Mouse (Mus musculus) embryonic fibroblast, embryonic 13.5 days (primary cell): Measurements from ENCODE around the gene Tle4. TPM values are rescaled to one million over a fixed set of nuclear protein-coding genes. Genes with fewer than 3 reads are reported as not detected.

ENCODE experiments used
- H3K27ac ChIP-seq: 2 replicates; pipeline ENCODE4 v1.5.1; 2012; ENCODE audit warnings: low read length, control low read depth, inconsistent platforms; ENCODE audit not compliant: insufficient read depth
- H3K4me1 ChIP-seq: 2 replicates; pipeline ENCODE4 v1.6.1; 2011; ENCODE audit warnings: low read length; ENCODE audit not compliant: control insufficient read depth, insufficient read depth
- H3K4me3 ChIP-seq: 2 replicates; pipeline ENCODE4 v1.5.1; 2011; ENCODE audit warnings: mild to moderate bottlenecking, control low read depth, low read length; ENCODE audit not compliant: insufficient read depth
- CTCF ChIP-seq: IDR thresholded peaks from 2 replicates; pipeline ENCODE4 v1.5.1; 2011; ENCODE audit warnings: mild to moderate bottlenecking, control low read depth, low read length, moderate library complexity, borderline replicate concordance; ENCODE audit not compliant: insufficient read depth
- POLR2A ChIP-seq: IDR thresholded peaks from 2 replicates; pipeline ENCODE4 v1.6.1; 2011; ENCODE audit warnings: low read depth, mild to moderate bottlenecking, control low read depth, low read length, moderate library complexity
- polyA plus RNA-seq: library from polyadenylated mRNA; stranded (reverse); fragments of >200 nt; gene quantifications from 2 replicates; pipeline ENCODE4 v1.2.4, GENCODE M21; 2011; ENCODE audit warnings: low read depth; ENCODE audit not compliant: missing spikeins, insufficient read length

Tle4 gene
- polyA plus RNA-seq, 1 experiment = 7.1 TPM

DNA sequence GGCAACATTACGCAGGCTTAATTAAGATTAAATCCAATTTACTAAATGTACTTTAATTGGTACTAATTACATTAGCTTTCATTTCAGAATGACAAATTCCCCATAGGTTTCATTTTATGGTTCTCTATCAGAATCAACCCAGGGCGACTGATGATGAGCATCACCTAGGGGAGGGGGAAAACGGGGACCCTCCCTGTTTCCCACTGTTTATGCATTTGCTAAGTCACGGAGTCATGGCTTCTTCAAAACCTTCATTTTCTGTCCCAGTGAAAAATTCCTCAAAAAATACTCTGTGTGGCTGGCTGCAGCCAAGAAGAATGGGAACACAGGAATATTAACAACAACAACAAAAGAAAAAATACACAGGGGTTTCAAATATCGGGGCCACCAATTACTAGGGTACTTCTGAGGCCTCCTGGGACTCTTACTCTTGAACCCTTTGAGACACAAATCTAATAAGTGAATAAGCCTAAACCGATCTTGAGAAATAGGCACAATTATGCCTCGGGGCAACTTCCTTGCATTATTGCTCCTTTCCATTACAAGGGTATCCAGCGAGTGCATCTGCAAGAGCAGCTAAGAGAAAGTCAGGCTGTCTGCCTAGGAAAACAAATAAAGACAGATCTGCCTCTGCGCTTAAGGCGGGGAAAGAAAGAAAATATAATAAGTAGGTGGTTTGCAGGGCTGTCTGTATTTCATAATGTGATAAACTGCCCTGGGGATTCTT is 5.9 kb downstream of the Tle4 start:
- TF ChIP-seq CTCF = no peak
- no peak for TF ChIP-seq POLR2A
- H3K4me1 ChIP-seq = 0 out of 2 replicates have a peak, but pooled peaks cover 4% of the 10 kb centered on the region
- H3K27ac ChIP-seq = no peak overlapping the region
- H3K4me3 ChIP-seq = no peak overlapping the region

DNA sequence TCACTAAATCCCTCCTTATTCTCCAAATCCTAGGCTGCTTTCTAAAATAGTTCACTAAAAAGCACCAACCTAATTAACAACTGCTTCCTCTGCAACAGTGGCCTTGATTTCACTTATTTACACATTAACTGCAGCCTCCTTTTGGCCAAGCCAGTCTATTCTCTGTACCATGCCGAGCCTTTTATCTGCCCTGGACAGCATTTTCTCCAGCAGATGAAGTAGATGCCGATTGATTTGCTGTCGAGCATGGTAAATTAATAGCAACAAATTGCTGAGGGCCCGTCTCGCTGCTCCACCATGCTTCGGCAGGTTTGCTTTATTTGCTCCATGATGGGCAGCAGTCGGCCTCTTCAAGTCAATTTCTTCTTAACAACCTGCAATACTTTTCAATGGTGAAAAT is 7.7 kb downstream of the Tle4 start:
- Histone ChIP-seq H3K27ac (no peak overlapping the region), H3K4me1 (0 out of 2 replicates have a peak, but pooled peaks cover 4% of the 10 kb centered on the region), H3K4me3 (no peak overlapping the region)
- no peak for TF ChIP-seq CTCF
- no peak for TF ChIP-seq POLR2A

DNA sequence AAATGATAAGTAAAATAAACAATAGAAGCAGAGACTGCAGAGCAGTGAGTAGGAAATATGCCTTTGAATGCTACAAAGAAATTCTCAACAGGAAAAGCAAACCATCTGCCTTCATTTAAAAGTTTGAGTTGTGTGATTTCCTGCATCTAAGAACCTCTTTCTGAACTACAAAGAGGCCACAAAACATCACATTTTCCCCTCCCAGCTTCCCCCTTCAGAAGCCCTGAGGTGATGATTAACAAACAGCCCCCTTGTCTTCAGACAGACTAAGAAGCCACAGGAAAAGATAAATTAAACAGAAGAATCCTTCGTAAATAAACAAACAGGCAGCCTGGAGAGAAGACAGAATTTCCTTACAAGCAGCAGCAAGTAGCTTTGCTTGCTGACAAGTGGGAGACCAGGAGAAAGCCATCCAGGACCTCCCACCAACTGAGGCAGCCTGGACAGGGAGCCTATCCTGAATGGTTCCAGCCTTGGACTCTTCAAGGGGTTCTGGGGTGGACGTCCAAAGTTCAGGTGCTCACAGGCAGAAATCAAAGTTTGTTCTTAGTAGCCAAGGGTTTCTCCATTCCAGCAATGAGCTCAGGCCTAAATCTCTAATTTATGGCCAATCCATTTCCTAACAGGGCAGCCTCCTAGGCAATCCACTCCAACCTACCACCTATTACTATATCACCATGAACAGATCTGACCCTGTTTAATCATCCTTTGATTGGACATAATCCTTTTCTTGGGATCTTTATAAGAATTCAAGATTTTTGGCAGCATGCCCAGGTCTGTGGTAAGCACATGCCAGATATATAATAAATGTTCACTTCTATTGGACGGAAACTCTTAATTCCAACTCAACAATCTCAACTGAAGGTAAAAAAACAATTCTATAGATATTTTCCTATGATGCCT is 9.4 kb downstream of the Tle4 start:
- no peak overlapping the region for H3K27ac ChIP-seq

DNA sequence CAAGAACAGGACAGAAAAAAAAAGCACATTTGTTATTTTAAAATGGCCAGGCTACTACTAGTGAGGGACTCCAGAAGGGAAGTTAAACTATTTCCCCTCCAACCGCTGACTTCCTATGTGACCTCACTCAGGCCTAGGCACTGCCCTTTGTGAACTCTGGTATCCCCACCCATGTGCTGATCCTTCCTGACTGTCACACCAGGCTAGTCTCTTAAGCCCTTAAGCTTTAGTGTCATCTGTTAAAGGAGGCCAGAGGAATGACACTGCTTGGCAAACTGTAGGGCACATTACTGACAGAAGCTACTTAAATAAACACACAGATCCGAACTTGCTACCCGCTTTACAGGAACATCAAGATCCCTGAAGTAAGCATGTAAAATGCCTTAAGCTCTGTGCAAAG is 11.7 kb downstream of the Tle4 start:
- no peak for TF ChIP-seq POLR2A
- no peak for TF ChIP-seq CTCF
- Histone ChIP-seq H3K27ac (no peak overlapping the region), H3K4me3 (no peak overlapping the region), H3K4me1 (0 out of 2 replicates have a peak, but pooled peaks cover 4% of the 10 kb centered on the region)

More for the DNA sequence above, 9.4 kb downstream of the Tle4 start:
- H3K4me3 ChIP-seq = no peak overlapping the region
- TF ChIP-seq CTCF (no peak), POLR2A (no peak)
- H3K4me1 ChIP-seq = 0 out of 2 replicates have a peak, but pooled peaks cover 4% of the 10 kb centered on the region

DNA sequence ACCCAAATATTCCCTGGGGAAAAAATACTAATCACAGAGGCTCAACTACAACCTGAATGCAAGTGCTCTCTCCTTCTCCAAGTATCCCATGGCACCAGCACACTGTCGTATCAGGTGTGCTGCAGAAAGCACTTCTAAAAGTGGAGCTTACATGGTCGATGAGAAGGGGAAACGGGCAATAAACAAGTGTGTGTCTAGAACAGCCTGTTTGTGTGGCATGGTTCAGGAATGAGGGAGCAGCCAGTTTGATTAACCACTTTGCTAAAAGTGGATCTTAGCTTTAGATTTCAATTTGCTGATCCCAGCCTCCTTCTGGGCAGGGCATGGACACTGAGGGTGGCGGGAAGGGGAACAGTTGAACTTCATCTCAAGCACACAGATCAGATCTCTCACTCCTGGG is 12.1 kb downstream of the Tle4 start:
- Histone ChIP-seq H3K27ac (no peak overlapping the region), H3K4me1 (0 out of 2 replicates have a peak, but pooled peaks cover 4% of the 10 kb centered on the region), H3K4me3 (no peak overlapping the region)
- TF ChIP-seq POLR2A = no peak
- no peak for TF ChIP-seq CTCF

DNA sequence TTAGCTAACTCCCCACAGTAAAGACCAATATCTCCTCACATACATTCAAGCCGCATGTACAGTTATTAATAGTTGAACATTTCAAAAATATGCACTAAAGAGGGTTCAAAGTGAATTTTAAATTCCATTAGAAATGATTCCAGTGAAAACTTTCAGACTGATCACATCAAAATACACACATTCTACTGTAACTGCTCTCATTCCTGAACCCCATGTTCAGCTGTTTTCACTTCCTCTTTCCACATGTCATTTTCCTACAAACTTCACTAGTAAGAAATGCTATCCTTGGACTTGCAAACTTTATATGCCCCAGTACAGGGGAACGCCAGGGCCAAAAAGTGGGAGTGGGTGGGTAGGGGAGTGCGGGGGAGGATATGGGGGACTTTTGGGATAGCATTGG is 12.6 kb downstream of the Tle4 start:
- no peak overlapping the region for H3K27ac ChIP-seq
- H3K4me3 ChIP-seq = no peak overlapping the region
- 0 out of 2 replicates have a peak, but pooled peaks cover 4% of the 10 kb centered on the region for H3K4me1 ChIP-seq
- no peak for TF ChIP-seq CTCF
- no peak for TF ChIP-seq POLR2A

DNA sequence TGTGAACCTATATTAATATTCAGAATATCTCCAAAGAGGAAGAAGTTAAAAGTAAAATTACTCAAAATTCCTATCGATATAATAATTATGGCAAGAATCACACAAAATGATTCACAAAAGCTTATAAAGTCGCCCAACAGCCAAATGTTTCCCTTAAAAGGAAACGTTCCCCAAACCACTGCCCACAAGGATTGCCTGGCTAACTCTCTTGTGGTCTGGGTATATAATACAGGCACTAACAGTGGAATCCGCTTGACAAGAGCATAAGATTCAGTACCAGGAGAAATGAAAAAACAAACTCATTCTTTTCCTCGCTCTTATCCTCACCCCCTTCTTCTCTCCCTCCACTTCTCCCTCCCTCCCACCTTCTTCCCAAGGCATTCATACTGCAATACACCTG is 19.2 kb downstream of the Tle4 start:
- no peak for TF ChIP-seq POLR2A
- no peak for TF ChIP-seq CTCF
- Histone ChIP-seq H3K27ac (peak overlapping the region; percentile 81), H3K4me3 (no peak overlapping the region), H3K4me1 (peaks cover 10% of the 10 kb centered on the region)

DNA sequence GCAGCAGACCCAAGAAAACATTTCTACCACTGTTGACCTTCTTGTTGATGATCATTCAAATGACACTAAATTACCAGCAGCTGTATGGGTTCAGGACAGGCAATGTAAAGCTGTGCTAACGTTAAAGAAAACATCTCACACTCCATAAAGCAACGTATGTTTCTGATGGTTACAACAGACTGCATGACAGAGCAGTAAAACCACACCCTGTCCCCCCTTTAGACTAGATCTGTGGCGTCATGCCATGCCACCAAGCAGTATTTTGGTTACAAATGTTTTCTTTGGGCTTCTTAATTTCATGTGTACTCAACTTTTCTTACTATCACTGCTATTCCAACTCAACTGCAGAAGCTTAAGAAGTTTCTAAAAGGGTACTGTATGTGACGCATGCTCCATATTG is 19.8 kb downstream of the Tle4 start:
- Histone ChIP-seq H3K4me1 (peaks cover 10% of the 10 kb centered on the region), H3K27ac (no peak overlapping the region), H3K4me3 (no peak overlapping the region)
- TF ChIP-seq POLR2A = no peak

DNA sequence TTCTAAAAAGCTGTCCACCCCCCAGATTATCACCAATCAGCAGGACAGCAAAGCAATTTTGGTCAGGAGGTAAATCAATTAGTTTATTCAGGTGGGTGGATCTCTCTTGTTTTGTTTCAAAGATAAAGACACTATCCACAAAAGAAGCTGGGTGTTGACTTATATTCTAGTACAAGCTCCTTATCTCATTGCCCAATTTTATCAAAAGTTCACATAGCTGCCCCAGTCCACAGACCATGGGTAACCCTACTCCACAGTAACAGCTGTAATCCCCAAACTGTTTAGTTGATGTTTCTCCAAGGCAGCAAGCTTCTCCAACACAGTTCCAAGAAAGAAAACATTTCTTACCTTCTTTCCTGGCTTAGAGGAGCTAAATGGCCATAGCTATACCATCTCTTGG is 21.5 kb downstream of the Tle4 start:
- TF ChIP-seq POLR2A (no peak), CTCF (no peak)
- no peak overlapping the region for H3K27ac ChIP-seq
- H3K4me1 ChIP-seq = peaks cover 12% of the 10 kb centered on the region
- H3K4me3 ChIP-seq = no peak overlapping the region

DNA sequence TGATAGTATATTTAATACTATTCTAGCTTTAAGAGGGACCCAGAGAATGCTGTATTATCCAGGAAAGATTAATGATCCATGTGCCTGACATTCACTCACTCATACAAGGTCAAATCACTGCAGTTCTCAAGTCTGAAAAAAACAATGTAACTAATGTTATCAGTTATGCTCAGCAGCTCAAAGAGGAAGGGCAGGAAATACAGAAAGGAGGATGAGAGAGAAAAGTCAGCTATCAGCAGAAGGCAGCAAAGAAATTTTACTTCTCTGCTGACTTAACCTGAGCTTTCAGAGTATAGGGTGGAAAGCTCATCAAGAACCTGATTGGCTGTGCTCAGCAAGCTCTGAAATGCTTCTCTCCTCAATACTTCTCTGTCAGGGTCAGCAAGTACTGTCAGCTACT is 29.0 kb downstream of the Tle4 start:
- Histone ChIP-seq H3K4me3 (no peak overlapping the region), H3K27ac (no peak overlapping the region), H3K4me1 (peaks cover 3% of the 10 kb centered on the region; the same call in 1 of the 2 replicates)
- no peak for TF ChIP-seq POLR2A
- TF ChIP-seq CTCF = no peak
